Mouse (Mus musculus) CH12.LX (cell line): Measurements from ENCODE around the gene Fkbp15. TPM values are rescaled to one million over a fixed set of nuclear protein-coding genes. Genes with fewer than 3 reads are reported as not detected.

Source experiments
- DNase-seq: peaks from one replicate; pipeline ENCODE4 v3.0.0-alpha.2; 2013; ENCODE audit errors: extremely low read depth
- H3K27ac ChIP-seq: 2 replicates; pipeline ENCODE4 v1.5.1; 2012; ENCODE audit warnings: low read depth, mild to moderate bottlenecking, control low read depth, moderate library complexity; ENCODE audit not compliant: insufficient read depth
- H3K27me3 ChIP-seq: replicated peaks from 2 replicates; pipeline ENCODE3; 2012; ENCODE audit warnings: inconsistent platforms
- H3K36me3 ChIP-seq, 2 experiments: replicated peaks in 1 of 2; 2 replicates each; pipeline versions ENCODE3 to v1.6.1; 2012; ENCODE audit warnings: inconsistent platforms in 1 of 2, low read length in 1 of 2, mild to moderate bottlenecking in 1 of 2, mixed read lengths in 1 of 2, moderate library complexity in 1 of 2; ENCODE audit not compliant: control insufficient read depth in 1 of 2, insufficient read depth in 1 of 2
- H3K4me1 ChIP-seq, 2 experiments: 2 replicates each; pipeline ENCODE4 v1.6.1; 2012; ENCODE audit warnings: inconsistent platforms in 1 of 2, moderate library complexity in 1 of 2; ENCODE audit not compliant: insufficient read depth in 2 of 2, control insufficient read depth in 1 of 2
- H3K4me2 ChIP-seq: 2 replicates; pipeline ENCODE4 v1.6.1; 2012; ENCODE audit warnings: low read depth, mild to moderate bottlenecking, control low read depth; ENCODE audit not compliant: poor library complexity, insufficient read depth, severe bottlenecking
- H3K4me3 ChIP-seq, 3 experiments: fragments of 150-350 bp in 1 of 3; sonication (generic) in 1 of 3; replicated peaks in 1 of 3; 2 replicates each; pipeline versions ENCODE3 to v1.5.1; 2011 to 2012; ENCODE audit warnings: low read depth in 2 of 3, low read length in 2 of 3, mild to moderate bottlenecking in 2 of 3, moderate library complexity in 2 of 3, control low read depth in 1 of 3, improper control_type of control experiment in 1 of 3, inconsistent platforms in 1 of 3, mixed read lengths in 1 of 3; ENCODE audit not compliant: poor library complexity in 1 of 3
- H3K79me2 ChIP-seq: replicated peaks from 2 replicates; pipeline ENCODE4 v1.6.1; 2012; ENCODE audit warnings: mild to moderate bottlenecking, moderate library complexity; ENCODE audit not compliant: control insufficient read depth, poor library complexity, insufficient read depth, severe bottlenecking; ENCODE audit errors: extremely low read depth
- H3K9ac ChIP-seq: 2 replicates; pipeline ENCODE4 v1.6.1; 2012; ENCODE audit warnings: low read depth, mild to moderate bottlenecking, control low read depth, moderate library complexity; ENCODE audit not compliant: insufficient read depth
- H3K9me3 ChIP-seq: replicated peaks from 2 replicates; pipeline ENCODE3; 2012; ENCODE audit warnings: low read length, inconsistent platforms, mixed read lengths
- CHD1 ChIP-seq: IDR thresholded peaks from 2 replicates; pipeline ENCODE4 v1.6.1; 2012; ENCODE audit warnings: low read depth, low read length, improper control_type of control experiment, inconsistent platforms
- CTCF ChIP-seq, 2 experiments: IDR thresholded peaks in 1 of 2; conservative IDR thresholded peaks in 1 of 2; 2 replicates each; pipeline ENCODE4 v1.5.1; 2011 to 2012; ENCODE audit warnings: low read depth in 2 of 2, low read length in 2 of 2, improper control_type of control experiment in 1 of 2, inconsistent platforms in 1 of 2, mild to moderate bottlenecking in 1 of 2, moderate library complexity in 1 of 2
- E2F4 ChIP-seq: IDR thresholded peaks from 2 replicates; pipeline ENCODE4 v1.6.1; 2011; ENCODE audit warnings: low read depth, low read length, improper control_type of control experiment; ENCODE audit not compliant: insufficient replicate concordance
- ELF1 ChIP-seq: IDR thresholded peaks from 2 replicates; pipeline ENCODE4 v1.6.1; 2014; ENCODE audit warnings: low read depth, mild to moderate bottlenecking, inconsistent platforms, low read length, improper control_type of control experiment
- GABPA ChIP-seq: IDR thresholded peaks from 2 replicates; pipeline ENCODE4 v1.6.1; 2012; ENCODE audit warnings: low read depth, low read length, improper control_type of control experiment, inconsistent platforms; ENCODE audit not compliant: insufficient replicate concordance
- HCFC1 ChIP-seq: IDR thresholded peaks from 2 replicates; pipeline ENCODE4 v1.6.1; 2012; ENCODE audit warnings: low read depth, mild to moderate bottlenecking, inconsistent platforms, low read length, improper control_type of control experiment
- IRF4 ChIP-seq: IDR thresholded peaks from 2 replicates; pipeline ENCODE4 v1.6.1; 2014; ENCODE audit warnings: low read depth, mild to moderate bottlenecking, inconsistent platforms, low read length, improper control_type of control experiment
- JUN ChIP-seq: IDR thresholded peaks from 2 replicates; pipeline ENCODE4 v1.6.1; 2011; ENCODE audit warnings: low read depth, mild to moderate bottlenecking, low read length, improper control_type of control experiment, moderate library complexity; ENCODE audit not compliant: insufficient read depth
- MAZ ChIP-seq: IDR thresholded peaks from 2 replicates; pipeline ENCODE4 v1.6.1; 2012; ENCODE audit warnings: low read depth, mild to moderate bottlenecking, inconsistent platforms, low read length, improper control_type of control experiment, moderate library complexity
- MEF2A ChIP-seq: IDR thresholded peaks from 2 replicates; pipeline ENCODE4 v1.6.1; 2014; ENCODE audit warnings: low read depth, mild to moderate bottlenecking, inconsistent platforms, low read length, improper control_type of control experiment, borderline replicate concordance
- MYC ChIP-seq: IDR thresholded peaks from 2 replicates; pipeline ENCODE4 v1.6.1; 2011; ENCODE audit warnings: low read depth, mild to moderate bottlenecking, improper control_type of control experiment, low read length
- NRF1 ChIP-seq: IDR thresholded peaks from 2 replicates; pipeline ENCODE4 v1.6.1; 2014; ENCODE audit warnings: low read depth, mild to moderate bottlenecking, inconsistent platforms, low read length, improper control_type of control experiment, moderate library complexity
- POLR2A ChIP-seq: IDR thresholded peaks from 2 replicates; pipeline ENCODE4 v1.6.1; 2011; ENCODE audit warnings: low read depth, mild to moderate bottlenecking, improper control_type of control experiment, low read length
- POLR2AphosphoS2 ChIP-seq: IDR thresholded peaks from 2 replicates; pipeline ENCODE4 v1.6.1; 2011; ENCODE audit warnings: low read depth, low read length, improper control_type of control experiment
- RAD21 ChIP-seq: IDR thresholded peaks from 2 replicates; pipeline ENCODE4 v1.6.1; 2011; ENCODE audit warnings: low read depth, mild to moderate bottlenecking, low read length, improper control_type of control experiment, moderate library complexity
- SMC3 ChIP-seq: IDR thresholded peaks from 2 replicates; pipeline ENCODE4 v1.6.1; 2011; ENCODE audit warnings: low read depth, low read length, improper control_type of control experiment
- USF1 ChIP-seq: IDR thresholded peaks from 2 replicates; pipeline ENCODE4 v1.6.1; 2014; ENCODE audit warnings: low read depth, mild to moderate bottlenecking, inconsistent platforms, low read length, improper control_type of control experiment
- USF2 ChIP-seq: conservative IDR thresholded peaks from 2 replicates; pipeline ENCODE4 v1.6.1; 2011; ENCODE audit warnings: low read depth, low read length, improper control_type of control experiment
- ZKSCAN1 ChIP-seq: IDR thresholded peaks from 2 replicates; pipeline ENCODE4 v1.6.1; 2012; ENCODE audit warnings: low read depth, inconsistent platforms, low read length, improper control_type of control experiment, borderline replicate concordance
- dilution Hi-C: fragments of 300-500 bp; cut with MboI; formaldehyde crosslinking; loops from 2 replicates; pipeline ENCODE4 v1.14.3; 2020; ENCODE audit warnings: low sequenced_read_pairs; ENCODE audit not compliant: extremely low pct_unique_long_range_greater_than_20kb, extremely low pct_ligation_motif_present
- in situ Hi-C: fragments of 300-500 bp; cut with MboI; formaldehyde crosslinking; loops from 3 replicates; pipeline ENCODE4 v1.14.3; 2019; ENCODE audit warnings: low sequenced_read_pairs, low pct_ligation_motif_present, low pct_unique_long_range_greater_than_20kb, mixed read lengths
- polyA plus RNA-seq: library from polyadenylated mRNA; unstranded; fragments of >175 nt; gene quantifications from 2 replicates; pipeline ENCODE4 v1.2.1, GENCODE M21; 2012; ENCODE audit warnings: low read depth; ENCODE audit not compliant: insufficient read length
- total RNA-seq, 2 experiments: library from RNA; depleted of rRNA; stranded (reverse); fragments of 300-350 nt in 1 of 2; fragments of >200 nt in 1 of 2; gene quantifications; 2 replicates each; pipeline ENCODE4 v1.2.3; 2012 to 2014

The Fkbp15 gene
- total and polyA plus RNA-seq, 3 experiments, result 24.0 to 35.1 (median 30.4) TPM

GRCm38 (mm10) chr4:62397616-62398365 lies 37.4 kb upstream of the Fkbp15 start:
- Histone ChIP-seq H3K9me3 (no peaks in the 10 kb centered on the region), H3K36me3 (peaks cover 52 to 84% of the 10 kb centered on the region in 2 experiments), H3K4me2 (no peak overlapping the region), H3K27me3 (no peaks in the 10 kb centered on the region), H3K4me1 (no peaks in the 10 kb centered on the region), H3K79me2 (peaks cover 18% of the 10 kb centered on the region), H3K9ac (no peak overlapping the region), H3K4me3 (no peak overlapping the region), H3K27ac (no peak overlapping the region)
- in situ Hi-C loops, result no loop called here
- DNase-seq, result no peak
- dilution Hi-C loops, result no loop called here
- TF ChIP-seq CTCF (conservative IDR thresholded peaks at IDR 0.05 in 1 of 2, IDR thresholded peaks at IDR 0.05 in 1 of 2; ENCODE audit: low read depth in 2 of 2, low read length in 2 of 2) (no peak), NRF1 (no peak)

- no peaks in the 10 kb centered on the region for H3K27me3 ChIP-seq
- no peak overlapping the region for H3K4me3 ChIP-seq
- H3K4me1 ChIP-seq, result no peaks in the 10 kb centered on the region
- no peak overlapping the region; the same call in 1 of the 2 replicates for H3K27ac ChIP-seq
- DNase-seq, result no peak
- dilution Hi-C loops, result no loop called here
- peaks cover 16% of the 10 kb centered on the region for H3K79me2 ChIP-seq
- peaks cover 50 to 83% of the 10 kb centered on the region in 2 experiments for H3K36me3 ChIP-seq
- no peaks in the 10 kb centered on the region for H3K9me3 ChIP-seq
- in situ Hi-C loops, result no loop called here
- no peak overlapping the region for H3K9ac ChIP-seq
- H3K4me2 ChIP-seq, result no peak overlapping the region
- TF ChIP-seq RAD21 (no peak), CHD1 (no peak), SMC3 (no peak), ZKSCAN1 (no peak), MYC (no peak), POLR2A (no peak)
These were observed 35.5 kb upstream of the Fkbp15 start for GRCm38 (mm10) chr4:62395806-62396205.

GRCm38 (mm10) chr4:62393459-62393858 lies 33.1 kb upstream of the Fkbp15 start:
- dilution Hi-C loops (no loop called here), in situ Hi-C loops (no loop called here)
- Histone ChIP-seq H3K27ac (no peak overlapping the region), H3K9me3 (no peaks in the 10 kb centered on the region), H3K4me3 (no peak overlapping the region), H3K4me2 (no peak overlapping the region), H3K27me3 (no peaks in the 10 kb centered on the region), H3K9ac (no peak overlapping the region), H3K79me2 (peaks cover 10% of the 10 kb centered on the region), H3K4me1 (no peaks in the 10 kb centered on the region), H3K36me3 (peaks cover 40 to 83% of the 10 kb centered on the region in 2 experiments)
- no peak for DNase-seq
- TF ChIP-seq ELF1 (no peak), ZKSCAN1 (no peak), USF1 (no peak), RAD21 (no peak), NRF1 (no peak), MEF2A (no peak), SMC3 (no peak), GABPA (no peak), JUN (no peak), POLR2AphosphoS2 (no peak), USF2 (no peak), IRF4 (no peak), E2F4 (no peak), MAZ (no peak), HCFC1 (no peak)
